Mouse (Mus musculus): ENCODE results near the gene Cry1. TPM values are rescaled to one million over a fixed set of nuclear protein-coding genes. Genes with fewer than 3 reads are reported as not detected.

Gene Cry1
- total and polyA plus RNA-seq, 3 experiments = 0.11 TPM; not detected in 2

DNA sequence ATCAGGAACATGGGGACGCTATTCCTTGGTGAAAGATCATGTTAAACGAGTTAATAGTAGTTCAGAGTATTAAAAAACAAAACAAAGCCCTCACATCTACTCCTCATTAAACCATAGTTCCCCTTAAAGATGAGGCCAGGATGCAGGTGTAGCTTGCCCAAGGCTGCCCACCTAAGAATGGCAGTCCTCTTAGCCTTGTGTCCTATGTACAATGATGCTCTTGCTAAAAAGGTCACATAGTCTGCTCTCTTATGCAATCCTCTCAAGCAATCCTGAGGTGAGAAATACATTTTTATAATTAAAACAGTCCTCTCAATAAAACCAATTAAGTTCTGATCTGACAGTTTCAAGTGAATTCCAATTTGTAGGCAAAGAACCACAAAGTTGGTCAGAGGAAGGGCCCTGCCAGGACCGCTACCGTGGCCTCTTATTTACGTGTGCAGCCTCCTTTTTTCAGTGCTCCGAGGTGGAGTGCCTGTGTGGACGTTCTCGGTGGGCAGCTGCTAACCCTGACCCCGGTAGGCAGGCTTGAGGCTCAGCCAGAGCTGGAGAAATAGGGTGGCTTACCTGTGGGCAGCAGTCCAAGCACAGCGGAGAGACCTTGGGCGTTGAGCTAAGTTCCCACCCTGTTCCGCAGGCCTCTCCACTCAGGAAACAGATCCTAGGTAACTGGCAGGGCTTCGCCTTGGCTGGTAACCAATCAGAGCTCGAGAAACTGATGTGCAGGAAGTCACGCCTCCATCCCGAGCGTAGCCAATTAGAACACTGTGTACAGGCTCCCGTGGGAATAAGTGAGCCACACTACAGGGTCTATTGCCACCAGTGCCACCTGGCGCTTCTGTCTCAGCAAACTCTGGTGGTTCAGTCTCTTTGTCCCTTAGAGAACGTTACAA lies 57.2 kb downstream of the Cry1 start, which contains the start of gene Mterf2:
TSS of gene Mterf2 (minus strand) at position 633 of the 893 bp plus-strand sequence.
- H3K4me1 ChIP-seq (ENCODE audit: insufficient read depth, low read depth, low read length) = peaks cover 20% of the 10 kb centered on the region
- DNase-seq (ENCODE audit: low spot score) (peak; percentile 88), ATAC-seq (ENCODE audit: extremely low read depth, insufficient number of reproducible peaks, low FRiP score, poor library complexity, severe bottlenecking) (peak; percentile 100)
- H3K27me3 ChIP-seq (ENCODE audit: insufficient read depth, low read length) = no peaks in the 10 kb centered on the region
- peak within 1 kb of the TSS; percentile 85 for H3K4me3 ChIP-seq (ENCODE audit: low read depth, low read length)
- H3K36me3 ChIP-seq (replicated peaks) = peaks cover 31% of the 10 kb centered on the region
- no peaks in the 10 kb centered on the region for H3K9me3 ChIP-seq (replicated peaks)
- no peak for TF ChIP-seq GATA1 (IDR thresholded peaks at IDR 0.05; ENCODE audit: borderline replicate concordance, low read length)
- TF ChIP-seq GATA2 (IDR thresholded peaks at IDR 0.05; ENCODE audit: borderline replicate concordance, low read depth, low read length) = no peak
- TF ChIP-seq TAL1 (conservative IDR thresholded peaks at IDR 0.05; ENCODE audit: low read depth, low read length) = no peak
- no peak for TF ChIP-seq POLR2AphosphoS5 (IDR thresholded peaks at IDR 0.05; ENCODE audit: insufficient replicate concordance, low read depth, low read length)
- no peak for TF ChIP-seq CTCF (IDR thresholded peaks at IDR 0.05; ENCODE audit: low read depth, low read length)

DNA sequence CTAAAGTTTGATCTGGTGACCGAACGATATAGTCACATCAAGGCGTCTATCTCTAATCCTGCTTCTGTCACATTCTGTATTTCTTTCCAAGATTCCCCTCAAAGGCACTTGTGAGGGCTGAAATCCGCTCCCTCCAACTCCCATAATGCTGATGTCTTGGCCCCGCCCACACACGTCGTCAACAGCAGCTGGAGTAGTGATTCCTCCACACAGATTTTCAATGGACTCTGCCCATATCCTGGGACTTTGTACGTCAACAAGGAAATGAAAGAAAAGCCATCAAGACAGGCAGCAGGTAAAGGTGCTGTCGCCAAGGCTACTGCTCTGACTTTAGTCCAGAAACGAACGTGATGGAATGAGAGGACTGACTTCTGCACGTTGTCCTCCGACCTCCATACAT lies 59.7 kb downstream of the Cry1 start:
- no peak for TF ChIP-seq CTCF (IDR thresholded peaks at IDR 0.05; ENCODE audit: low read depth, low read length)
- ATAC-seq (ENCODE audit: extremely low read depth, insufficient number of reproducible peaks, low FRiP score, poor library complexity, severe bottlenecking) (no peak), DNase-seq (ENCODE audit: low spot score) (no peak)
- Histone ChIP-seq H3K9me3 (replicated peaks) (no peaks in the 10 kb centered on the region), H3K4me1 (ENCODE audit: insufficient read depth, low read depth, low read length) (peaks cover 20% of the 10 kb centered on the region), H3K27me3 (ENCODE audit: insufficient read depth, low read length) (no peaks in the 10 kb centered on the region), H3K4me3 (ENCODE audit: low read depth, low read length) (no peak overlapping the region), H3K36me3 (replicated peaks) (peaks cover 48% of the 10 kb centered on the region)

DNA sequence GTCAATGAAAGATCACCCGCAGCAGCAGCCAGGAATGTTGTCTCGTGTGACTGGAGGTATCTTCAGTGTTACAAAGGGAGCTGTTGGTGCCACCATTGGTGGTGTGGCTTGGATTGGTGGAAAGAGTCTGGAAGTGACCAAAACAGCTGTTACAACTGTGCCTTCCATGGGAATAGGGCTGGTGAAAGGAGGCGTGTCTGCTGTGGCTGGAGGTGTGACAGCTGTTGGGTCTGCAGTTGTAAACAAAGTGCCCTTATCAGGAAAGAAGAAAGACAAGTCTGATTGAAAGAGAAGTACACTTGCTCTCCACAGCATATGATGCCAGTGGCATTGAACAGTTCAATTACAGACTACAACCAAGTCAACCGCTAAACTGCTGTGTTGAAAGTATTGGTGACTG lies 70.5 kb downstream of the Cry1 start:
- H3K27me3 ChIP-seq (ENCODE audit: insufficient read depth, low read length) = no peaks in the 10 kb centered on the region
- no peak for TF ChIP-seq TAL1 (conservative IDR thresholded peaks at IDR 0.05; ENCODE audit: low read depth, low read length)
- TF ChIP-seq CTCF (IDR thresholded peaks at IDR 0.05; ENCODE audit: low read depth, low read length) = no peak
- TF ChIP-seq POLR2AphosphoS5 (IDR thresholded peaks at IDR 0.05; ENCODE audit: insufficient replicate concordance, low read depth, low read length) = no peak
- no peak for TF ChIP-seq GATA1 (IDR thresholded peaks at IDR 0.05; ENCODE audit: borderline replicate concordance, low read length)
- TF ChIP-seq GATA2 (IDR thresholded peaks at IDR 0.05; ENCODE audit: borderline replicate concordance, low read depth, low read length) = no peak
- H3K4me1 ChIP-seq (ENCODE audit: insufficient read depth, low read depth, low read length) = peaks cover 3% of the 10 kb centered on the region; the same call in 1 of the 2 replicates
- no peaks in the 10 kb centered on the region for H3K9me3 ChIP-seq (replicated peaks)
- DNase-seq (ENCODE audit: low spot score) (no peak), ATAC-seq (ENCODE audit: extremely low read depth, insufficient number of reproducible peaks, low FRiP score, poor library complexity, severe bottlenecking) (no peak)
- H3K4me3 ChIP-seq (ENCODE audit: low read depth, low read length) = no peak overlapping the region
- H3K36me3 ChIP-seq (replicated peaks) = peaks cover 29% of the 10 kb centered on the region

DNA sequence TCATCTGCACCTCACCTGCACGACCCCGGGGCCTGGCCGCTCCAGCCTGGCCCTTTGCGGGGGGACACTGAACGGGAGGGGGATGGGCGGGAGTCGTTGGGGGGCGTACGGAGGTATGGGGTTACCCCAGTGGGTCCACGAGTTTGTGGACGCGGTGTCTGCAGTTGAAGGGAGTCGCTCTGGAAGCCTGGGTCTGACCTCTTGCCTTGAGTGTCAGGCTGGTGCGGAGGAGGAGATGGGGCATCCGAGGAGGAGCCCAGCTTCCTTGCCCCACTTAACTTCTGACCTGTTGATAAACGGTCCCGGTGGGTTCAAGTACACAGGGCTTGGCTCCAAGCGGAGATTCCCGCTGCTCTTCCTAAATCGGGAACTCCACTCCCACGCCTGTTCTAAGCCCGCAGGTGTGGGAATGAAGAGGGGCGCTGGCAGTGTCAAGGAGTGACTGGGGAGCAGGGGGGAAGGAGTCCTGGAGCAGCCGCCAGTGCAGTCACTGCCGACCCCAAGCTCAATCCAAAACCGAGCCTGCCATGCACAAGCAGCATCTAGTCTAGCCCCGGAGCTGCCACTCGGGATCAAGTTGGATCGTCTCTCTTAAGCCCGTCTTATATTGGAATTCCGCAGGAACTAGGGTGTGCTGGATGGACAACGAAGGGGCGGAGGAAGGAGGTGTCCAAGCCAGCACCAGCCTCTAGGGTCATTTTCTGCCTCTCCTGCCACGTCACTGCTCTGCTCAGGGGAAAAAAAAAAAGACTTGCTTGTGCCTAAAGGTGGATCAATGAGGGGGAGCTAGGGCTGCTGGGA lies 81.6 kb downstream of the Cry1 start:
- DNase-seq (ENCODE audit: low spot score) (peak; percentile 21), ATAC-seq (ENCODE audit: extremely low read depth, insufficient number of reproducible peaks, low FRiP score, poor library complexity, severe bottlenecking) (no peak)
- H3K4me1 ChIP-seq (ENCODE audit: insufficient read depth, low read depth, low read length) = peaks cover 24% of the 10 kb centered on the region
- H3K27me3 ChIP-seq (ENCODE audit: insufficient read depth, low read length) = no peaks in the 10 kb centered on the region
- H3K4me3 ChIP-seq (ENCODE audit: low read depth, low read length) = peak overlapping the region; percentile 88
- peaks cover 4% of the 10 kb centered on the region for H3K36me3 ChIP-seq (replicated peaks)
- TF ChIP-seq POLR2AphosphoS5 (IDR thresholded peaks at IDR 0.05; ENCODE audit: insufficient replicate concordance, low read depth, low read length) (no peak), CTCF (IDR thresholded peaks at IDR 0.05; ENCODE audit: low read depth, low read length) (no peak), GATA1 (IDR thresholded peaks at IDR 0.05; ENCODE audit: borderline replicate concordance, low read length) (no peak), GATA2 (IDR thresholded peaks at IDR 0.05; ENCODE audit: borderline replicate concordance, low read depth, low read length) (no peak), TAL1 (conservative IDR thresholded peaks at IDR 0.05; ENCODE audit: low read depth, low read length) (no peak)
- H3K9me3 ChIP-seq (replicated peaks) = no peaks in the 10 kb centered on the region

DNA sequence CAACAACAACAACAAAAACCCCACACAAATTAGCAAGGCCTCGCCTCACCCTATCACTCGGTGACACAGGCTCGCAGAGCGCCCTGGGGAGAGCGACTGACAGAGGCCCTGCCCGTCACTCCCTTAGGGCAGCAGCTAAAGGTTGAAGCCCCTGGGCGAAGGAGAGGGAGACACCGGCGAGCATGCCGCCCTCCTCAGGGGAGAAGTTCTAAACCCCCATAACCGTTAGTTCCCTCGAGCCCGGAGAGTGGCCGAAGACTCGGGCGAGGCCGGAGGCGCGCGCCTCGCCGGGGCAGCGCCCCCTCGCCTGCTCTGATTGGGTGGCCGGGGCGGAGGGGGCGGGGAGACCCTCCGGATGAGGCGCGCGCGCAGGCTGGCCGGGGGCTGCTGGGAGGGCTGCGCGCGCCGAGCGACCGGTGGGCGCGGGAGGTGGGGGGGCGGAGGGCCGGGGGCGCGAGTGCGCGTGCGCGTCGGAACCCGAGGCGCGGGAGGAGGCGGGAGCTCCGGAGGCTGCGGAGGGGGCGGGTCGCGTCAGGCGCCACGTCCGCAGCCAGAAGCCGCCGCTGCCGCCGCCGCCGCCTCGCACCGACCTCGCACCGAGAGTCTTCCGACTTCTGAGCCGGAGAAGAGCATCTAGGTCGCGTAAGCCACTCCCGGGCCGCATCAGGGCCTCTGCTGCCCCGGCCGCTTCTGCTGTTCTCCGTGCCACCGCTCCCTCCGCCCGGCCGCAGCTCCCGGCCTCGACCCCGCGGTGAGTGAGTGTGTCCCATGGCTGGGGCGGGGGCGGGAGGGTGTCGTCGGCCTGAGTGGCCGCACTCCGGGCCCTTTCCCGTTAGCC lies 82.4 kb downstream of the Cry1 start, which contains the start of the genes Fhl4 and Tmem263:
TSS of gene Fhl4 (minus strand) at position 249 of the 838 bp plus-strand sequence.
TSS of gene Tmem263 (plus strand) at position 381 of the 838 bp plus-strand sequence.
- H3K4me1 ChIP-seq (ENCODE audit: insufficient read depth, low read depth, low read length) = peaks cover 24% of the 10 kb centered on the region
- no peaks in the 10 kb centered on the region; the same call in 1 of the 2 replicates for H3K27me3 ChIP-seq (ENCODE audit: insufficient read depth, low read length)
- peak; percentile 64 for ATAC-seq (ENCODE audit: extremely low read depth, insufficient number of reproducible peaks, low FRiP score, poor library complexity, severe bottlenecking)
- peaks cover 4% of the 10 kb centered on the region for H3K36me3 ChIP-seq (replicated peaks)
- TF ChIP-seq POLR2AphosphoS5 (IDR thresholded peaks at IDR 0.05; ENCODE audit: insufficient replicate concordance, low read depth, low read length) = no peak
- TF ChIP-seq TAL1 (conservative IDR thresholded peaks at IDR 0.05; ENCODE audit: low read depth, low read length) = no peak
- no peak for TF ChIP-seq CTCF (IDR thresholded peaks at IDR 0.05; ENCODE audit: low read depth, low read length)
- no peak for TF ChIP-seq GATA2 (IDR thresholded peaks at IDR 0.05; ENCODE audit: borderline replicate concordance, low read depth, low read length)
- no peak for TF ChIP-seq GATA1 (IDR thresholded peaks at IDR 0.05; ENCODE audit: borderline replicate concordance, low read length)
- H3K4me3 ChIP-seq (ENCODE audit: low read depth, low read length) = peak within 1 kb of the TSS; percentile 88
- no peaks in the 10 kb centered on the region for H3K9me3 ChIP-seq (replicated peaks)
- peak; percentile 94 for DNase-seq (ENCODE audit: low spot score)
